Mouse (Mus musculus): Measurements from ENCODE around the gene Ccdc149. TPM values are rescaled to one million over a fixed set of nuclear protein-coding genes. Genes with fewer than 3 reads are reported as not detected.

Ccdc149 gene
- polyA plus RNA-seq, 1 experiment, result not detected

DNA sequence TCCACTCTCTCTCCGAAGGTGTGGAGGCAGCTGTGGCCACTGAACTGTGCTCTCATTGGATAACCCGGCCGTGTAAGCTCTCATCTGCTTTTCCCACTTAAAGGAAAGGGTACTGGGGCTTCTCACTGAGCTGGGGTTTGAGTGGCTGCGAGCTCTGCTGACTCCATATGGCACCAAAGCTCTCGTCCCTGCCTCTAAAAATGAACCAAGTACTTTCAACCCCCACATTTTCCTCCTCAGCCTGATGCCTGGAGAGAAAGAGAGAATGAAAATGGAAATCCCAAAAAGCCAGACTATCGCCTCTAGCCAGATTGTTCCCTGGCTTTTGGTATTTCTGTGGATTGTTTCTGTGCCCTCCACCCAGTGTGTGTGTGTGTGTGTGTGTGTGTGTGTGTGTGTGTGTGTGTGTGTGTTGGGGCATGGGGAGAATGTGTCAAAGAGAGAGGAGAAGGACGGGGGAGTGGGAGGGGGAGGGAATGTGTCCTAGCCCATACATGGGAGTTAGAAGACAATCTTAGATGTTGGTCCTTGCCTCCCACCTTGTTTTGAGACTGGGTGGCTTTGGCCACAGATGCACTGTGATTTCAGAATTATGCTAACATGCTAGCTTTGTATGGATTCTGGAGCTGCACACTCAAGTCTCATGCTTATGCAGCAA is 83.1 kb downstream of the Ccdc149 start:
- H3K27me3 ChIP-seq (ENCODE audit: control insufficient read depth, insufficient read depth, insufficient read length), result no peaks in the 10 kb centered on the region
- H3K36me3 ChIP-seq (ENCODE audit: control insufficient read depth, insufficient read depth), result no peaks in the 10 kb centered on the region
- no peak overlapping the region for H3K4me2 ChIP-seq (ENCODE audit: low read depth)
- no peaks in the 10 kb centered on the region for H3K79me2 ChIP-seq (ENCODE audit: control insufficient read depth, insufficient read depth)
- TF ChIP-seq CEBPB (IDR thresholded peaks at IDR 0.05; ENCODE audit: insufficient read depth, poor library complexity, severe bottlenecking) (no peak), SRF (IDR thresholded peaks at IDR 0.05; ENCODE audit: control insufficient read depth, insufficient read length, low read depth) (no peak)
- H3ac ChIP-seq (ENCODE audit: control insufficient read depth, insufficient read length), result no peak overlapping the region
- no peak overlapping the region for H3K4me3 ChIP-seq

DNA sequence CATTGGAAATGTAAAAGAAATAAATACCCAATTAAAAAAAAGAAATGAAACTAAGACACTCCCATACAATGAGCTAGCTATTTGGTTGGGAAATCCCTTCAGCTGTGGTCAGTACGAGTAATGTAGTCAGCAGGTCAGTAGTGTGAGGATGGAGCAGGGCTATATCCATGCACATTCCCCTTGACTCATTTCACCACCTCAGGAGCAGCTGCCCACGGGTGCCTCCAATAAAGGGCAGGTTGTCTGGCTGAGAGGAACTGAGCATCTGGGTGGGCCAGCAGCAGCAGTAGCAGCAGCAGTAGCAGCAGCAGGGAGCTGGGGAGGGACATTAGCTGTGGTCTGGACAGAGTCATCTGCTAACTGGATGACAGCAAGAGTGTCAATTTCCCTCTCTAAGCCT is 85.3 kb downstream of the Ccdc149 start:
- H3K79me2 ChIP-seq (ENCODE audit: control insufficient read depth, insufficient read depth), result no peaks in the 10 kb centered on the region
- H3K36me3 ChIP-seq (ENCODE audit: control insufficient read depth, insufficient read depth), result no peaks in the 10 kb centered on the region
- no peak for TF ChIP-seq MYOG (IDR thresholded peaks at IDR 0.05; ENCODE audit: control insufficient read depth in 1 of 3, insufficient read depth in 1 of 3, insufficient read length in 2 of 3, low read depth in 2 of 3)
- TF ChIP-seq POLR2A (IDR thresholded peaks at IDR 0.05; ENCODE audit: insufficient read length, low read depth), result no peak
- no peak for TF ChIP-seq POLR2AphosphoS2 (IDR thresholded peaks at IDR 0.05; ENCODE audit: insufficient read length, low read depth)
- no peak for TF ChIP-seq E2F4 (IDR thresholded peaks at IDR 0.05; ENCODE audit: insufficient read depth)
- TF ChIP-seq SRF (IDR thresholded peaks at IDR 0.05; ENCODE audit: control insufficient read depth, insufficient read length, low read depth), result no peak
- TF ChIP-seq MYOD1 (IDR thresholded peaks at IDR 0.05; ENCODE audit: control insufficient read depth in 1 of 3, insufficient read length in 2 of 3, low read depth in 2 of 3), result no peak
- TF ChIP-seq REST (IDR thresholded peaks at IDR 0.05; ENCODE audit: insufficient read depth, insufficient read length), result no peak
- TF ChIP-seq CEBPB (IDR thresholded peaks at IDR 0.05; ENCODE audit: insufficient read depth, poor library complexity, severe bottlenecking), result no peak
- no peak for TF ChIP-seq USF1 (IDR thresholded peaks at IDR 0.05; ENCODE audit: low read depth)
- no peak for TF ChIP-seq TCF3 (IDR thresholded peaks at IDR 0.05; ENCODE audit: insufficient read length, low read depth)
- TF ChIP-seq MAX (IDR thresholded peaks at IDR 0.05; ENCODE audit: low read depth), result no peak
- no peak for TF ChIP-seq TCF12 (IDR thresholded peaks at IDR 0.05; ENCODE audit: insufficient read depth, poor library complexity, severe bottlenecking)
- no peaks in the 10 kb centered on the region for H3K27me3 ChIP-seq (ENCODE audit: control insufficient read depth, insufficient read depth, insufficient read length)
- H3K4me2 ChIP-seq (ENCODE audit: low read depth), result no peak overlapping the region
- H3K4me3 ChIP-seq, result no peak overlapping the region
- no peak overlapping the region for H3ac ChIP-seq (ENCODE audit: control insufficient read depth, insufficient read length)

DNA sequence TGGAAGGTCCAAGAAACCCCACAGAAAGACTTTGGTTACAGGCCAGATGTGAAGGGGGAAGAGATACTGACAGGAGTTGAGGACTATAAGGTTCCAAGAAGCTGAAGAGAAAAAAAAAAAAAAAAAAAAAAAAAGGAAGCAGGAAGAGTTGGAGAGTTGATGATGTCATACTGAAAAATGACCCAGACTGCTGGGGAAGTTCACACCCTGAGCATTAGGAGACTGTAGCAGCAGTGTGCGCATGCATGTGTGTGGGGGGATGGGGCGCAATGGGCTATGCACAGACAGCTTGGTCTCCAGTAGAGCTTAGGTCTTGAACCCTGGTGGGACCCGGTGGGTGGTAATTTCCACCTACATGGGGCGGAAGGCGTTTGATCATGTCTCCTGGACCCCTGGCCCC is 87.6 kb downstream of the Ccdc149 start:
- Histone ChIP-seq H3K36me3 (ENCODE audit: control insufficient read depth, insufficient read depth) (no peaks in the 10 kb centered on the region), H3K79me2 (ENCODE audit: control insufficient read depth, insufficient read depth) (no peaks in the 10 kb centered on the region), H3K27me3 (ENCODE audit: control insufficient read depth, insufficient read depth, insufficient read length) (no peaks in the 10 kb centered on the region), H3K4me2 (ENCODE audit: low read depth) (no peak overlapping the region), H3ac (ENCODE audit: control insufficient read depth, insufficient read length) (no peak overlapping the region), H3K4me3 (no peak overlapping the region)
- TF ChIP-seq POLR2A (IDR thresholded peaks at IDR 0.05; ENCODE audit: insufficient read length, low read depth), result no peak

DNA sequence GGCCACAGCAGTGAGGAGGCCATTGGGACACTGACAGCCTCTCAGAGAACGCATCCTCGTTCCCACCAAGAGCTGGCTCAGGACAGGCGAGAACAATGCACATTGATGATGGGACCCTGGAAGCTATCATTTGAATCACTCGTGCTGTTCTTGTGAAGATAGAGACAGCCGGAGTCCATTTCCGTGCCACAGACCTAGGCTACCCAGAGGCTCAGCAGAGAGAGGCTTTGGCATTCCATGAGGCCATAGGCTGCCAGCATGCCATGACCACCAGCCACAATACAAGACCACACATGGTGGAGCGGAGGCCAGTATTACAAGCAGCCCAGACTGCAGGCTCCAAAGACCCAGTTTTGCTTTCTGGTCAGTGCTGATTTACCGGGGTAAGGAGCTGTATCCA is 88.5 kb downstream of the Ccdc149 start:
- Histone ChIP-seq H3K4me2 (ENCODE audit: low read depth) (no peak overlapping the region), H3K36me3 (ENCODE audit: control insufficient read depth, insufficient read depth) (no peaks in the 10 kb centered on the region), H3ac (ENCODE audit: control insufficient read depth, insufficient read length) (no peak overlapping the region), H3K27me3 (ENCODE audit: control insufficient read depth, insufficient read depth, insufficient read length) (no peaks in the 10 kb centered on the region), H3K79me2 (ENCODE audit: control insufficient read depth, insufficient read depth) (no peaks in the 10 kb centered on the region), H3K4me3 (no peak overlapping the region)
- TF ChIP-seq REST (IDR thresholded peaks at IDR 0.05; ENCODE audit: insufficient read depth, insufficient read length), result no peak

DNA sequence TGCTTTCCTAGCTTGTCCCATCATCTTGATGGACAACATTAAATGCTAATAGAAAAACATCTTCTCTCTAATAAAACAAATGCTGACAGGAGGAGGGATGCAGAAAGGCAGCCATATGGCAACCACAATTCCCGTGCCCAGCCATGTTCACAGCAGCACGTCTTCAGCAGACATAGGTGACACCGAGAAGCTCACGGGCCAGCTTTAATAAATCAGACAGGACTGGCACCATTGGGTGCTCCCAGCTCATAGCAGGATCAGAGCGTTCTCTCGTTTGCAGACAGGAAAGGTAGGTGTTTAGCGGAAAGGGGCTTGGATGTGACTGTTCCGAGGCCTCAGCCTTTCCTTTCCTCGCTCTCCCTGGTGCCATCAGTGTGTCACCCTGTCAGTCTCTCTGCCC is 95.5 kb downstream of the Ccdc149 start:
- H3K79me2 ChIP-seq (ENCODE audit: control insufficient read depth, insufficient read depth), result no peaks in the 10 kb centered on the region
- no peaks in the 10 kb centered on the region for H3K36me3 ChIP-seq (ENCODE audit: control insufficient read depth, insufficient read depth)
- no peak overlapping the region for H3ac ChIP-seq (ENCODE audit: control insufficient read depth, insufficient read length)
- no peak for TF ChIP-seq TCF3 (IDR thresholded peaks at IDR 0.05; ENCODE audit: insufficient read length, low read depth)
- no peak for TF ChIP-seq POLR2AphosphoS2 (IDR thresholded peaks at IDR 0.05; ENCODE audit: insufficient read length, low read depth)
- no peak for TF ChIP-seq CEBPB (IDR thresholded peaks at IDR 0.05; ENCODE audit: insufficient read depth, poor library complexity, severe bottlenecking)
- no peak for TF ChIP-seq MYOG (IDR thresholded peaks at IDR 0.05; ENCODE audit: control insufficient read depth in 1 of 3, insufficient read depth in 1 of 3, insufficient read length in 2 of 3, low read depth in 2 of 3)
- no peak for TF ChIP-seq MAX (IDR thresholded peaks at IDR 0.05; ENCODE audit: low read depth)
- no peak for TF ChIP-seq TCF12 (IDR thresholded peaks at IDR 0.05; ENCODE audit: insufficient read depth, poor library complexity, severe bottlenecking)
- TF ChIP-seq SRF (IDR thresholded peaks at IDR 0.05; ENCODE audit: control insufficient read depth, insufficient read length, low read depth), result no peak
- TF ChIP-seq POLR2A (IDR thresholded peaks at IDR 0.05; ENCODE audit: insufficient read length, low read depth), result no peak
- no peak for TF ChIP-seq E2F4 (IDR thresholded peaks at IDR 0.05; ENCODE audit: insufficient read depth)
- no peak for TF ChIP-seq REST (IDR thresholded peaks at IDR 0.05; ENCODE audit: insufficient read depth, insufficient read length)
- no peak for TF ChIP-seq USF1 (IDR thresholded peaks at IDR 0.05; ENCODE audit: low read depth)
- TF ChIP-seq MYOD1 (IDR thresholded peaks at IDR 0.05; ENCODE audit: control insufficient read depth in 1 of 3, insufficient read length in 2 of 3, low read depth in 2 of 3), result no peak
- no peak overlapping the region for H3K4me3 ChIP-seq
- H3K4me2 ChIP-seq (ENCODE audit: low read depth), result no peak overlapping the region
- H3K27me3 ChIP-seq (ENCODE audit: control insufficient read depth, insufficient read depth, insufficient read length), result no peaks in the 10 kb centered on the region
